Mouse (Mus musculus) liver, adult 2 months (tissue): ENCODE measurements around the gene Psmd7.

Experiments
- CTCF ChIP-seq: fragments of 200-500 bp; IDR thresholded peaks from 2 replicates; pipeline ENCODE4 v1.5.1; 2011; ENCODE audit warnings: low read depth, low read length, control low read depth
- POLR2A ChIP-seq: fragments of 200-500 bp; IDR thresholded peaks from 2 replicates; pipeline ENCODE4 v1.6.1; 2011; ENCODE audit warnings: low read length, control low read depth; ENCODE audit not compliant: insufficient read depth; ENCODE audit errors: extremely low read depth

DNA sequence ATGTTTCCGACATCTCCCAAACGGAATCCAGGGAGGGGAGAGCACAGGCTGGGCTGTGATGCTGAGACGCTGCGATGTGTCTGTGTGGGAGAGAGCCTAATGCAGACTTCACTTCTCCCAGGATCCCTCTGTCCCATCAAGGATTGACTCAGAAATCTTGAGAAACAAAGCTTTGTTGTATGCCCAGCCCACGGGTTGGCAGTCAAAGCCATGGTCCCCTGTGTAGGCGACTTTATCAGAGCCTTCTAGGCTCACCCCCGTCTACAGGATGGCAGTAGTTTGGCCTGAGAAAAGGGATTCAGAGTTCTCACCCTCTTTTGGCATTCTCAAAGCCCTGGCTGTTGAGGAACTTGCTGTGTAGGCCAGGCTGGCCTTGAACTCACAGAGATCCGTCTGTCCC, 9.7 kb downstream of the Psmd7 start:
- TF ChIP-seq CTCF (no peak), POLR2A (no peak)
